Mouse (Mus musculus): ENCODE measurements around the gene Chst8.

DNA sequence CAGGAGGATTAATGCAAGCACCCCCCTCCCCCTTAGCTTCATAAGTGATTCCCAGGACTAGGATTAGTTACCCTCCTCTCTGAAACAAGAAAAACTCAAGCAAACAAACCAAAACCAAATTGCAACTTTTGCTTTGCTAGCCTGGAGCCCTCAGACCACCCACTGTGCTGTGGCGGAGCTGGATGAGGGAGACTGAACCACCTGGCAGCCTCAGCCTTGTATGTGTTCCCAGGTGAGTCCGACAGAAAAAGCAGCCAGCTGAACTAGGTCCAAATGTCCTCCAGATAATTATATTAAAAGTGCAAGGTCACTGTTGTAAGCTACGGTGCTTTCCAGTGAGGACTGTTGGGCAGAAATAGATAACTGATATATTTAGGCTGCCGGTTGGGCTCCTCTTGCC, 25.7 kb upstream of the Chst8 start:
- TF ChIP-seq CTCF (IDR thresholded peaks at IDR 0.05; ENCODE audit: borderline replicate concordance, insufficient read depth, low read length) (no peak), POLR2A (IDR thresholded peaks at IDR 0.05; ENCODE audit: low read depth, low read length) (no peak)

All from embryonic fibroblast, embryonic 13.5 days (primary cell).